Mouse (Mus musculus): Measurements from ENCODE around the gene Igsf10. TPM values are rescaled to one million over a fixed set of nuclear protein-coding genes. Genes with fewer than 3 reads are reported as not detected.

Igsf10 gene
- total RNA-seq, 2 experiments from 2014 or later = 1.3 to 4.3 TPM

GRCm38 (mm10) chr3:59321278-59321876, 22.8 kb downstream of the Igsf10 start:
- Histone ChIP-seq H3K4me3 (no peak overlapping the region), H3K27ac (no peak overlapping the region)
- intact Hi-C loops (cut with DNase I) = no loop called here
- DNase-seq = peak; percentile 49
- peak; percentile 80 for TF ChIP-seq CTCF (IDR thresholded peaks at IDR 0.05)

GRCm38 (mm10) chr3:59316077-59316476, 28.1 kb downstream of the Igsf10 start:
- no peak for DNase-seq
- H3K27ac ChIP-seq = no peak overlapping the region
- H3K4me3 ChIP-seq = no peak overlapping the region
- intact Hi-C loops (cut with DNase I) = no loop called here
- TF ChIP-seq CTCF (IDR thresholded peaks at IDR 0.05) = no peak

GRCm38 (mm10) chr3:59312610-59313009, 31.6 kb downstream of the Igsf10 start:
- no peak for TF ChIP-seq CTCF (IDR thresholded peaks at IDR 0.05)
- Histone ChIP-seq H3K4me3 (no peak overlapping the region), H3K27ac (no peak overlapping the region)
- intact Hi-C loops (cut with DNase I) = no loop called here
- peak; percentile 38 for DNase-seq

DNA sequence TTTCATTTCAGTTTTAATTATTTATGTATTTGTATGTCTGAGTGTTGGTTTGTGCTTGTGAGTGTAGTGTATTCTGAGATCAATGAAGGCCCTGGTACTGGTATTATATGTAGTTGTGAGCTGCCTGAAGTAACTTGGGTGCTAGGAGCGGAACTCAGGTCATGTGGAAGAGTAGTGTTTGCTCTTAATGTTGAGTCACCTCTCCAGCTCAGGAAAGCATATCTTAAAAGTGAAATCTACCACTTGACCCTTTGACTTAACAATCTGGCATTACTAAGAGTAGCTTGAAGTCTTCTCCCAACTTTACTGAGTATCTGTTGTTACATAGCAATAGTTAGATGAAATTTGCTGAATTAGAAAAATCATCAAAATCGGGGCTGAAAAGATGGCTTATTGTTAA, 38.7 kb downstream of the Igsf10 start:
- no peak for DNase-seq
- Histone ChIP-seq H3K4me3 (no peak overlapping the region), H3K27ac (no peak overlapping the region)
- intact Hi-C loops (cut with DNase I) = no loop called here
- TF ChIP-seq CTCF (IDR thresholded peaks at IDR 0.05) = no peak

DNA sequence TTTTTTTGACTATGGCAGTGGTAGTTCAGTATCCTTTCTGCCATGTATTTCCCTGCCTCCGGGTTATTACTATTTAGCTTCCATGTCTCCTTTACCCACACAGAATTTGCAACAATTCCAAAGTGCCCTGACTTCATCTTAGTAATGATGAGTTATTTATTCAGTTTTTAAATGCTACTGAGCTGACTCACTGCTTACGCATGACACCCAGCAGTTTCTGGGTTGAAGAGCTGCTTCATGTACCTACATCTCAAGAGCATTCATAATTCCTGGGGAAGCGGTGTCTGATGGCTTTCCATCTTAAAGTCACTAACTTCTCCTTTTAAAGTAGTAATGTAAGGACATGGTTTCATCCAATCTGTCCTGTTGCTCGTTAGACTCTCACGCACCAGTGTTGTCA, 39.2 kb downstream of the Igsf10 start:
- intact Hi-C loops (cut with DNase I) = no loop called here
- TF ChIP-seq CTCF (IDR thresholded peaks at IDR 0.05) = no peak
- no peak overlapping the region for H3K4me3 ChIP-seq
- no peak for DNase-seq
- no peak overlapping the region for H3K27ac ChIP-seq

- TF ChIP-seq CTCF (IDR thresholded peaks at IDR 0.05) = no peak
- H3K4me3 ChIP-seq = no peak overlapping the region
- intact Hi-C loops (cut with DNase I) = no loop called here
- H3K27ac ChIP-seq = no peak overlapping the region
- DNase-seq = no peak
Measured at GRCm38 (mm10) chr3:59297653-59298052, 46.5 kb downstream of the Igsf10 start.

DNA sequence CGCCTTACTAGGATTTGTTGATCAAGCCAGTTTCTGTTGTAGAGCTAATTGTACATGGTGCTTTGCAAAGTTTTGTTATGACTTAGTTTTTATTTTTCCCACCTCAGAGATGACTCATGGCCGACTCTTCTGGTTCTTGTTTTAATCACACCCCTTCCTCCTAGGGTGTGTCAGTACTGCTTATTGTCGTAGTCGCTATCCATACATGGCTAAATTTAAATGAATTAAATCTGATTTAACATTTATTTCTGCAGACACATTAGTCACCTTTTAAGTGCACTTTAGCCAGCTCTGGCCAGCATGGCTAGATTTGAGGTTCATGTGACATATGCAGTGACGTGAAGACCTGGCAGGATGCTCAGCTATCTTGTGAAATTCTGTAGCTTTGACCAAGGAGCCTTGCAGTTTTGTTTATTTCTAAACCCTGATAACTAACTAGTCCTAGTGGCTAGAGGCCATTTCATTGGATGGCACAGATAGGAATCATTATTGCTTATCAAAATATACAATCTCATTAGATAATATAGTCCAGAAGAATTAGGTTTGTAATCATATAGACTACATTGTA, 47.5 kb downstream of the Igsf10 start:
- Histone ChIP-seq H3K27ac (no peak overlapping the region), H3K4me3 (no peak overlapping the region)
- intact Hi-C loops (cut with DNase I) = no loop called here
- no peak for TF ChIP-seq CTCF (IDR thresholded peaks at IDR 0.05)
- no peak for DNase-seq

DNA sequence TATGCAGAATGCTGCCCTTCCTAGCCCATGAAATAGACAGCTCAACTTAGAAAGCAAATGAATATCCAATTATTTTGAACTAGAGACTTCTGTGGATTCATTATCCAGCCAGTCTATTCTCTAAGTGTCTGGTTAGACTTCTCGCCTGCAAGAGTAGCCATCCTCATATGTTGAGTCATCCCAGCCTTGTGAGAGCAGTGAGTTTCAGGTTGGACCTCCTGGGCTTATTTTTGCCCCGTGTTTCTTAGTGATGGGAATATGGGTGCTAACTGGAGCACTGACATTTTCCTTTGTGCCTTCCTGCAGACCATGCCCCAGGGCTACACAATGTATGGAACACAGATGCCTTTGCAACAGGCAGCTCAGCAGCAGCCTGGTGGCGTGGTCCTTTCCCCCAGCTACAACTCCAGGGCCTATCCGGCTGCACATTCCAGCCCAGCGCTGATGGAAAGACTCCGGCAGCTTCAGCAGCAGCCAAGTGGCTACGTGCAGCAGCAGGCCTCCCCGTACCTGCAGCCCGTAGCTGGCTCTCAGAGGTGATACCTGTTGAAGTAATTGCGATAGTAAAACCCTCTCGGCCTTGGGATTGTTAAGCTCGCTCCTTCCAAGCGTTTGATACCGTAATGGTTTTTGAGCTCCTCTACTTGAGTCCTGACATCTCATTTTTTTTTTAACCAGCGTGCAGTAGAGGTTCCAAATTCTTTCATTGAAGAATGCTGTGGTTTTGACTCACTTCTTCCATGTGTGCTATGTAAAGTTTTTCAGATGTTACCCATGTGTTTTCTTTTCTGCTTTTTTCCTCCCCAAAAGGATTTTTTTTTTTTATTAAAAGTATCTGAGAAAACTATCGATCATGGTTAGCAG, 48.3 kb downstream of the Igsf10 start:
- Histone ChIP-seq H3K27ac (no peak overlapping the region), H3K4me3 (no peak overlapping the region)
- no peak for TF ChIP-seq CTCF (IDR thresholded peaks at IDR 0.05)
- no peak for DNase-seq
- intact Hi-C loops (cut with DNase I) = no loop called here

GRCm38 (mm10) chr3:59293437-59294199, 50.6 kb downstream of the Igsf10 start:
- no peak for TF ChIP-seq CTCF (IDR thresholded peaks at IDR 0.05)
- no peak for DNase-seq
- Histone ChIP-seq H3K4me3 (no peak overlapping the region), H3K27ac (no peak overlapping the region)
- intact Hi-C loops (cut with DNase I) = no loop called here

DNA sequence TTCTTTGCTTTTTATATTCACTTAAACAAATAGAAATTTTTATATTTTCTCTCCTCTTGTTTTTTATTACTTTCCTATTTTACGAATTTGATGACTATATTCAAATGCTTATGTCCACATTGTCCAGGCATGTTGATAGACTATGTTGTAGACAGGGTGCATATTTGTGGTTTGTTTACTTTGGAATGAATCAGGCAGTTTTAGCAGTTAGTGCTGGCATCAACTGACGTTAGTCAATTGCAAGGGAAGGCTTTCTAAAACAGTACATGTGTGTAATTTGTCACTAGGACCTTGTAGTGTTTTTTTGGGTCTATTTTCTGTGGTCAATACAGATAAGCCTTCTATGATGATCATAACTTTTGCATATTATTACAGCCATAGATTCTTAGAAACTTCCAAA, 53.6 kb downstream of the Igsf10 start:
- no peak for TF ChIP-seq CTCF (IDR thresholded peaks at IDR 0.05)
- no peak for DNase-seq
- intact Hi-C loops (cut with DNase I) = no loop called here
- no peak overlapping the region for H3K27ac ChIP-seq
- H3K4me3 ChIP-seq = no peak overlapping the region

GRCm38 (mm10) chr3:59278620-59279019, 65.6 kb downstream of the Igsf10 start:
- no peak for DNase-seq
- H3K27ac ChIP-seq = no peak overlapping the region
- intact Hi-C loops (cut with DNase I) = no loop called here
- no peak overlapping the region for H3K4me3 ChIP-seq
- no peak for TF ChIP-seq CTCF (IDR thresholded peaks at IDR 0.05)

DNA sequence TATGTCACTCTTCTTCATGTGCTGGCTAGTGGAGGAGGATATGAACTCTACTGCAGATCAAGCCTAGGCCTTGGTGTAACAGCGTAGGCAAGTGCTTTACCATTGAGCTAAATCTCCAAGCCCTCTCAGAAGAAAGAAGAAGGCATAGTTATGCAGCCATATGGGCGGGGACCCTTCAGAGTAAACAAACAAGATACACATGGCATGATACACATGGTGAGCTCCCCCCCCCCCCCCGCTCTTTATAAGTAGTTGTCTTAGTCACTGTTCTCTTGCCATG, 66.0 kb downstream of the Igsf10 start:
- Histone ChIP-seq H3K27ac (no peak overlapping the region), H3K4me3 (no peak overlapping the region)
- no peak for TF ChIP-seq CTCF (IDR thresholded peaks at IDR 0.05)
- DNase-seq = no peak
- intact Hi-C loops (cut with DNase I) = no loop called here
